ENCODE assay signal across 18 mouse cellular contexts in genomic region chr5:131805277-131805676, GRCm38 (mm10).
A peak's percentile ranks its signal among the peaks of the same experiment; 100 is the strongest.
DNase-seq lines count a peak whose midpoint lies in the region; ATAC-seq lines count a peak whose summit lies in the region.
"Had no signal": no experiment of that assay in that cellular context is flagged by ENCODE, and none has a peak within 500 bp of the region (broad histone marks: within the 10 kb centered on the region; RNA-seq: fewer than 3 reads in every experiment).

No protein-coding gene starts in this region.

- WGBS in hindbrain, embryonic 15.5 days, result 57% methylated on average over 4 of the region's 4 CpGs
- 69% methylated on average over 4 of the region's 4 CpGs for WGBS in hindbrain, embryonic 13.5 days
- WGBS in lung, embryonic 15.5 days, result 35% methylated on average over 4 of the region's 4 CpGs
- WGBS in neural tube, embryonic 15.5 days, result 71% methylated on average over 4 of the region's 4 CpGs
- WGBS in liver, embryonic 12.5 days (ENCODE audit: insufficient replicate concordance), result 80% methylated on average over 4 of the region's 4 CpGs

- no peak overlapping the region for H3K4me2 ChIP-seq in hindbrain, embryonic 15.5 days
- no peak overlapping the region for H3K4me2 ChIP-seq in hindbrain, embryonic 13.5 days
- H3K4me2 ChIP-seq in lung, embryonic 15.5 days, result no peak overlapping the region
- no peak overlapping the region for H3K4me2 ChIP-seq in neural tube, embryonic 15.5 days
- H3K4me2 ChIP-seq in liver, embryonic 12.5 days, result no peak overlapping the region
- H3K4me2 ChIP-seq: embryonic facial prominence, embryonic 15.5 days; heart, embryonic 13.5 days; hindbrain, embryonic 12.5 days; limb, embryonic 13.5 days; midbrain, embryonic 12.5 days; neural tube, embryonic 12.5 days had no signal

- H3K9ac ChIP-seq in hindbrain, embryonic 15.5 days, result no peak overlapping the region
- H3K9ac ChIP-seq in hindbrain, embryonic 13.5 days, result no peak overlapping the region
- H3K9ac ChIP-seq in lung, embryonic 15.5 days, result no peak overlapping the region
- H3K9ac ChIP-seq in neural tube, embryonic 15.5 days (replicated peaks), result no peak overlapping the region
- no peak overlapping the region for H3K9ac ChIP-seq in liver, embryonic 12.5 days
- H3K9ac ChIP-seq: embryonic facial prominence, embryonic 15.5 days; heart, embryonic 13.5 days; hindbrain, embryonic 12.5 days; limb, embryonic 13.5 days; midbrain, embryonic 12.5 days; neural tube, embryonic 12.5 days had no signal

- peaks cover 29% of the 10 kb centered on the region for H3K4me1 ChIP-seq in hindbrain, embryonic 15.5 days (replicated peaks)
- peaks cover 55% of the 10 kb centered on the region for H3K4me1 ChIP-seq in hindbrain, embryonic 13.5 days (replicated peaks)
- peaks cover 23% of the 10 kb centered on the region for H3K4me1 ChIP-seq in lung, embryonic 15.5 days
- H3K4me1 ChIP-seq in neural tube, embryonic 15.5 days, result peaks cover 29% of the 10 kb centered on the region
- H3K4me1 ChIP-seq in liver, embryonic 12.5 days, result no peaks in the 10 kb centered on the region

- ATAC-seq in hindbrain, embryonic 15.5 days (ENCODE audit: low FRiP score, low read depth), result no peak
- ATAC-seq in hindbrain, embryonic 13.5 days (ENCODE audit: low FRiP score), result no peak
- ATAC-seq in lung, embryonic 15.5 days (ENCODE audit: borderline replicate concordance, extremely low read depth, low FRiP score, low TSS enrichment), result no peak; the same call in 1 of the 2 replicates
- no peak for ATAC-seq in neural tube, embryonic 15.5 days (ENCODE audit: low FRiP score)
- ATAC-seq in liver, embryonic 12.5 days, result no peak

- no peak overlapping the region for H3K4me3 ChIP-seq in hindbrain, embryonic 15.5 days
- H3K4me3 ChIP-seq in hindbrain, embryonic 13.5 days, result no peak overlapping the region
- no peak overlapping the region for H3K4me3 ChIP-seq in lung, embryonic 15.5 days
- H3K4me3 ChIP-seq in neural tube, embryonic 15.5 days (replicated peaks), result no peak overlapping the region
- no peak overlapping the region for H3K4me3 ChIP-seq in liver, embryonic 12.5 days
- H3K4me3 ChIP-seq: embryonic facial prominence, embryonic 15.5 days; heart, embryonic 13.5 days; hindbrain, embryonic 12.5 days; limb, embryonic 13.5 days; midbrain, embryonic 12.5 days; neural tube, embryonic 12.5 days had no signal

- H3K27ac ChIP-seq in hindbrain, embryonic 15.5 days (replicated peaks), result 0 out of 2 replicates have a peak overlapping the region, but pooled peaks have one; percentile 19
- no peak overlapping the region for H3K27ac ChIP-seq in hindbrain, embryonic 13.5 days
- peak overlapping the region; percentile 35; the same call in 1 of the 2 replicates for H3K27ac ChIP-seq in lung, embryonic 15.5 days
- H3K27ac ChIP-seq in neural tube, embryonic 15.5 days (replicated peaks), result 0 out of 2 replicates have a peak overlapping the region, but pooled peaks have one; percentile 1
- no peak overlapping the region for H3K27ac ChIP-seq in liver, embryonic 12.5 days
- H3K27ac ChIP-seq: embryonic facial prominence, embryonic 15.5 days; heart, embryonic 13.5 days; hindbrain, embryonic 12.5 days; limb, embryonic 13.5 days; midbrain, embryonic 12.5 days; neural tube, embryonic 12.5 days had no signal

- H3K27me3 ChIP-seq in hindbrain, embryonic 15.5 days, result no peaks in the 10 kb centered on the region
- H3K27me3 ChIP-seq in hindbrain, embryonic 13.5 days, result no peaks in the 10 kb centered on the region
- H3K27me3 ChIP-seq in lung, embryonic 15.5 days, result no peaks in the 10 kb centered on the region
- no peaks in the 10 kb centered on the region for H3K27me3 ChIP-seq in neural tube, embryonic 15.5 days (replicated peaks)
- H3K27me3 ChIP-seq in liver, embryonic 12.5 days (replicated peaks), result no peaks in the 10 kb centered on the region
- H3K27me3 ChIP-seq: embryonic facial prominence, embryonic 15.5 days; hindbrain, embryonic 12.5 days; limb, embryonic 13.5 days had no signal

- DNase-seq in lung, adult 18-20 months, result no peak
- DNase-seq in lung, postnatal 10 days, result peak; percentile 77
- DNase-seq: cerebellum, adult 2 months; gastrocnemius, postnatal 25 days; kidney, adult 11 months; kidney, postnatal 4 days; right cerebral cortex, postnatal 4 days had no signal

- H3K36me3 ChIP-seq in hindbrain, embryonic 15.5 days, result no peaks in the 10 kb centered on the region
- H3K36me3 ChIP-seq in hindbrain, embryonic 13.5 days, result no peaks in the 10 kb centered on the region
- no peaks in the 10 kb centered on the region for H3K36me3 ChIP-seq in lung, embryonic 15.5 days
- H3K36me3 ChIP-seq in neural tube, embryonic 15.5 days, result no peaks in the 10 kb centered on the region
- no peaks in the 10 kb centered on the region for H3K36me3 ChIP-seq in liver, embryonic 12.5 days
- H3K36me3 ChIP-seq: embryonic facial prominence, embryonic 15.5 days; heart, embryonic 13.5 days; hindbrain, embryonic 12.5 days; limb, embryonic 13.5 days; midbrain, embryonic 12.5 days; neural tube, embryonic 12.5 days had no signal

- no peaks in the 10 kb centered on the region for H3K9me3 ChIP-seq in hindbrain, embryonic 15.5 days
- H3K9me3 ChIP-seq in hindbrain, embryonic 13.5 days, result no peaks in the 10 kb centered on the region
- no peaks in the 10 kb centered on the region for H3K9me3 ChIP-seq in lung, embryonic 15.5 days
- H3K9me3 ChIP-seq in neural tube, embryonic 15.5 days (replicated peaks), result no peaks in the 10 kb centered on the region
- no peaks in the 10 kb centered on the region for H3K9me3 ChIP-seq in liver, embryonic 12.5 days (replicated peaks)
- H3K9me3 ChIP-seq: embryonic facial prominence, embryonic 15.5 days; heart, embryonic 13.5 days; hindbrain, embryonic 12.5 days; limb, embryonic 13.5 days; midbrain, embryonic 12.5 days; neural tube, embryonic 12.5 days had no signal

Comparison
In these comparisons a context has a peak if more than half of its experiments do, and no peak if none do; other contexts are left out.
1. H3K27ac ChIP-seq: peak in hindbrain, embryonic 15.5 days (single experiment), lung, embryonic 15.5 days (single experiment) and neural tube, embryonic 15.5 days (single experiment); none in hindbrain, embryonic 13.5 days (single experiment) and liver, embryonic 12.5 days (single experiment).